Comparison of ENCODE assay signal across 11 mouse cellular contexts in the genomic region with DNA sequence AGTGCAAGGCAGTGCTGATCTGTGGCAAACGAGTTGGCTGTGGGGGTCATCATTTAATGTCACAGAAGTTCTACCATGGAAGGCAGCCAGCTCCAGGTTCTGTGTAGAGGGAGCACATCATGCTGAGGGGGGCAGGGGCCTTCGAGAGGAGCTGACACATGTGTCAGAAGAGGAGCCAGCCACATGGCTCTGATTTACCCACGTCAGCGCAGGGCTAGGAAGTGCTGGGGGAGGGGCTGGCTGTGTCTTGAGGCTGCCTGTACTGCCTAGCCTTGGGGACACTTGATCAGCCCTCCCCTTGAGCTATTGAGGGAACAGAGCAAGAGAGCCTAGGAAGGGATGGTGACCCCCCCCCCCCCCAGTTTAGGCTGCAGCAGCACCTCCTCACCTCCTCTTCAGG.
DNase-seq lines count a peak whose midpoint lies in the region; ATAC-seq and TF ChIP-seq lines count a peak whose summit lies in the region.
"Had no signal": no experiment of that assay in that cellular context is flagged by ENCODE, and none has a peak within 500 bp of the region (broad histone marks: within the 10 kb centered on the region; RNA-seq: fewer than 3 reads in every experiment).

No protein-coding gene starts in this region.

- H3K27ac ChIP-seq in lung, embryonic 16.5 days (ENCODE audit: low read length), result no peak overlapping the region
- no peak overlapping the region for H3K27ac ChIP-seq in embryonic facial prominence, embryonic 12.5 days
- no peak overlapping the region for H3K27ac ChIP-seq in limb, embryonic 14.5 days (replicated peaks; ENCODE audit: low read depth, low read length)

- H3K36me3 ChIP-seq in lung, embryonic 16.5 days (ENCODE audit: control insufficient read depth, insufficient read depth, low read length), result no peaks in the 10 kb centered on the region
- H3K36me3 ChIP-seq in embryonic facial prominence, embryonic 12.5 days, result no peaks in the 10 kb centered on the region
- no peaks in the 10 kb centered on the region for H3K36me3 ChIP-seq in limb, embryonic 14.5 days (ENCODE audit: control insufficient read depth, insufficient read depth, low read length)

- intact Hi-C loops in heart, postnatal 36 days (cut with DNase I), result no loop called here

- peaks cover 19% of the 10 kb centered on the region for H3K4me1 ChIP-seq in lung, embryonic 16.5 days (replicated peaks; ENCODE audit: control insufficient read depth, insufficient read depth, low read length)
- peaks cover 41% of the 10 kb centered on the region for H3K4me1 ChIP-seq in embryonic facial prominence, embryonic 12.5 days
- H3K4me1 ChIP-seq in limb, embryonic 14.5 days (ENCODE audit: control insufficient read depth, insufficient read depth, low read length), result peaks cover 23% of the 10 kb centered on the region

- no peak overlapping the region for H3K4me3 ChIP-seq in lung, embryonic 16.5 days (ENCODE audit: low read length)
- no peak overlapping the region for H3K4me3 ChIP-seq in embryonic facial prominence, embryonic 12.5 days
- no peak overlapping the region for H3K4me3 ChIP-seq in limb, embryonic 14.5 days (replicated peaks; ENCODE audit: low read length)

- no peak overlapping the region for H3K4me2 ChIP-seq in lung, embryonic 16.5 days (ENCODE audit: low read depth, low read length)
- H3K4me2 ChIP-seq in embryonic facial prominence, embryonic 12.5 days (replicated peaks), result no peak overlapping the region
- H3K4me2 ChIP-seq in limb, embryonic 14.5 days (replicated peaks; ENCODE audit: low read depth, low read length, severe bottlenecking), result no peak overlapping the region

- H3K9ac ChIP-seq in lung, embryonic 16.5 days (ENCODE audit: low read length), result no peak overlapping the region
- no peak overlapping the region for H3K9ac ChIP-seq in embryonic facial prominence, embryonic 12.5 days
- no peak overlapping the region for H3K9ac ChIP-seq in limb, embryonic 14.5 days (ENCODE audit: low read depth, low read length, severe bottlenecking)

- peak; percentile 69 for ATAC-seq in lung, embryonic 16.5 days (ENCODE audit: low read depth)
- ATAC-seq in embryonic facial prominence, embryonic 12.5 days (ENCODE audit: insufficient number of reproducible peaks, insufficient read depth, low FRiP score, low TSS enrichment), result peak; percentile 73; the same call in 1 of the 2 replicates
- peak; percentile 82; the same call in 1 of the 2 replicates for ATAC-seq in limb, embryonic 14.5 days (ENCODE audit: low FRiP score, low read depth)

- TF ChIP-seq POLR2A in limb, embryonic 14.5 days (IDR thresholded peaks at IDR 0.05; ENCODE audit: borderline replicate concordance, extremely low read depth, insufficient read depth, insufficient read length), result no peak

- WGBS in lung, embryonic 16.5 days, result 16% methylated on average over 4 of the region's 4 CpGs
- WGBS in embryonic facial prominence, embryonic 12.5 days, result 12% methylated on average over 4 of the region's 4 CpGs
- WGBS in limb, embryonic 14.5 days, result 9% methylated on average over 4 of the region's 4 CpGs

- peak; percentile 91 for DNase-seq in heart, adult 11 months
- no peak for DNase-seq in heart, postnatal 36 days
- no peak for DNase-seq in lung, postnatal 14 days
- DNase-seq in limb, embryonic 14.5 days (ENCODE audit: low spot score), result peak; percentile 62
- no peak for DNase-seq in urinary bladder, postnatal 25 days (ENCODE audit: low spot score)
- no peak for DNase-seq in cerebellum, postnatal 25 days
- DNase-seq: adrenal gland, adult 2 months; cerebellum, postnatal 36 days; spleen, adult 18-20 months had no signal

- H3K27me3 ChIP-seq in lung, embryonic 16.5 days (ENCODE audit: control insufficient read depth, insufficient read depth, low read depth, low read length), result no peaks in the 10 kb centered on the region
- H3K27me3 ChIP-seq in embryonic facial prominence, embryonic 12.5 days, result no peaks in the 10 kb centered on the region
- no peaks in the 10 kb centered on the region for H3K27me3 ChIP-seq in limb, embryonic 14.5 days (ENCODE audit: control insufficient read depth, insufficient read depth, low read length)

- no peaks in the 10 kb centered on the region for H3K9me3 ChIP-seq in lung, embryonic 16.5 days (ENCODE audit: control insufficient read depth, low read length)
- H3K9me3 ChIP-seq in embryonic facial prominence, embryonic 12.5 days, result no peaks in the 10 kb centered on the region
- H3K9me3 ChIP-seq in limb, embryonic 14.5 days (ENCODE audit: control insufficient read depth, low read length), result no peaks in the 10 kb centered on the region

Comparison
In these comparisons a context has a peak if more than half of its experiments do, and no peak if none do; other contexts are left out.
1. DNase-seq: peak in heart, adult 11 months (single experiment) and limb, embryonic 14.5 days (single experiment); none in heart, postnatal 36 days (0 of 2), lung, postnatal 14 days (single experiment), urinary bladder, postnatal 25 days (single experiment) and cerebellum, postnatal 25 days (0 of 2).
2. Peak in every context shown above with its lines, with median percentiles within 50 percentile points of each other: ATAC-seq.